Mouse (Mus musculus) embryonic facial prominence, embryonic 14.5 days (tissue): ENCODE results near the gene Gm42906. TPM values are rescaled to one million over a fixed set of nuclear protein-coding genes. Genes with fewer than 3 reads are reported as not detected.

ENCODE experiments used
- ATAC-seq: fragments of 200-750 bp; cut with Nextera tagmentation; 2 replicates; pipeline ENCODE4 v1.8.0; 2017; ENCODE audit warnings: low read depth, moderate number of reproducible peaks, moderate TSS enrichment
- DNase-seq: peaks from one replicate; pipeline ENCODE4 v3.0.0-alpha.2; 2015; ENCODE audit warnings: low spot score
- H3K27ac ChIP-seq: fragments of 300-500 bp; sonication (generic); replicated peaks from 2 replicates; pipeline ENCODE4 v1.5.1; 2014; ENCODE audit warnings: low read depth, mild to moderate bottlenecking, low read length, moderate library complexity
- H3K27me3 ChIP-seq: fragments of 300-500 bp; sonication (generic); replicated peaks from 2 replicates; pipeline ENCODE4 v1.6.1; 2014; ENCODE audit warnings: low read length; ENCODE audit not compliant: control insufficient read depth, insufficient read depth
- H3K36me3 ChIP-seq: fragments of 300-500 bp; sonication (generic); 2 replicates; pipeline ENCODE4 v1.6.1; 2014; ENCODE audit warnings: low read length, mixed read lengths; ENCODE audit not compliant: control insufficient read depth, insufficient read depth
- H3K4me1 ChIP-seq: fragments of 300-500 bp; sonication (generic); 2 replicates; pipeline ENCODE4 v1.6.1; 2014; ENCODE audit warnings: antibody characterized with exemption, low read length; ENCODE audit not compliant: control insufficient read depth, insufficient read depth
- H3K4me2 ChIP-seq: fragments of 300-500 bp; sonication (generic); 2 replicates; pipeline ENCODE4 v1.6.1; 2014; ENCODE audit warnings: low read depth, mild to moderate bottlenecking, low read length, moderate library complexity, mixed read lengths
- H3K4me3 ChIP-seq: fragments of 300-500 bp; sonication (generic); 2 replicates; pipeline ENCODE4 v1.5.1; 2014; ENCODE audit warnings: low read depth, mild to moderate bottlenecking, low read length
- H3K9ac ChIP-seq: fragments of 300-500 bp; sonication (generic); 2 replicates; pipeline ENCODE4 v1.6.1; 2014; ENCODE audit warnings: low read depth, mild to moderate bottlenecking, low read length, moderate library complexity, mixed read lengths
- H3K9me3 ChIP-seq: fragments of 300-500 bp; sonication (generic); 2 replicates; pipeline ENCODE4 v1.6.1; 2016; ENCODE audit warnings: low read length; ENCODE audit not compliant: control insufficient read depth
- WGBS: fragments of 180-500 bp; shearing (Covaris S2); extraction: QIAGEN DNeasy Blood & Tissue Kit; methylation state at CpG from one replicate; pipeline ENCODE4 v1.1.7; 2014; 5-methylcytosine and 5-hydroxymethylcytosine counted together
- polyA plus RNA-seq: library from polyadenylated mRNA; unstranded; fragments of >200 nt; fragmentation: Nextera tagmentation; extraction: Ambion mirVana; gene quantifications from 2 replicates; pipeline ENCODE4 v1.2.1, GENCODE M21; 2014

Gene Gm42906
- polyA plus RNA-seq, 1 experiment from 2014 or later = not detected

DNA sequence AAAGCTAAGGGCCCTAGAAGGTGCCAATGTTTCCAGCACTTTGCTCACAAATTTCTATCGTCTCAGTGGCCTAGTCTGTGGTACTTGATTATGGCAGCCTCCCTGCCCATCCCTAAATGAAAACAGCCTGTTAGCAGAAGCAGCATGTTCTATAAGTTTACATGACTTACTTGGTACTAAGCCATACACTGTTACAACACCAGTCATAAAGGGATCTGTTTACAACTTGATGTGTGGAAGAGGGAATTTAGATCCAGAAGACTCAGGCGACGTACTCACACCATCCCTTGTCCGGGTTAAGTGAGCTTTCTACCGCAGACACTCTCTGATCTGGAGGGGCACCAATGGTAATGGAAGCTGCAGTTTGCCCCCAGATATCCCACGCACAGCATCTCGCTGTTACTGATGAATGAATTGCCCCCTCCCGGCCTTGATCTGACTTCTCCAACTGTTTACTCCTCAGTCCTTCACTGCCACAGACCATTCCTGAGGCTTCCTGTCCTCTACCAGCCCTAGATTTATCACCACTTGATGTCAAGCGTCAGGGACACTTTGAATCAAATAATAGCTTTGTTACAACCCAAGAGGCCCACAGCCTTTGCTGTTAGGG lies 247.7 kb downstream of the Gm42906 start:
- no peaks in the 10 kb centered on the region for H3K9me3 ChIP-seq
- no peak for DNase-seq
- H3K36me3 ChIP-seq = no peaks in the 10 kb centered on the region
- peaks cover 5% of the 10 kb centered on the region; the same call in 1 of the 2 replicates for H3K4me1 ChIP-seq
- ATAC-seq = no peak
- no peak overlapping the region for H3K9ac ChIP-seq
- H3K27ac ChIP-seq = no peak overlapping the region
- H3K4me2 ChIP-seq = no peak overlapping the region
- H3K4me3 ChIP-seq = no peak overlapping the region
- no peaks in the 10 kb centered on the region for H3K27me3 ChIP-seq
- WGBS = 83% methylated on average over 9 of the region's 9 CpGs

DNA sequence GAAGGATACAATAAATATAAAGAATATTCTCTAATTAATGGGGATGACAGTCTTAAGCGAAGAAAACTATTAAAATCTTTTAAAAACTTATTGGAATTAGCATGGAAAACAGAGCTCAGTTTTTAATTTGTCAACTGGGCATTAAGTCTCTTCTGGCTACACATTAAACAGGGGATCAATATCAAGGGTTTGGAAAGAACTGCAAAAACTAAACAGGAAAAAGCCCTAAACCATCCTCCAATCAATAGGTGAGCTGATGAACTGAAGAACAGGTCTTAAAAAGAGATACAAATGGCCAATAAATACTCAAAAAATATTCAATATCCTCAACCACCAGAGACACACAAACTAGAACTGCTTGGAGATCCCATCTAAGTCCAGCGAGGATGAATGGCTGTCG lies 250.8 kb downstream of the Gm42906 start:
- Histone ChIP-seq H3K9ac (no peak overlapping the region), H3K36me3 (no peaks in the 10 kb centered on the region), H3K27ac (no peak overlapping the region), H3K4me1 (0 out of 2 replicates have a peak, but pooled peaks cover 4% of the 10 kb centered on the region), H3K27me3 (no peaks in the 10 kb centered on the region), H3K4me3 (no peak overlapping the region), H3K9me3 (no peaks in the 10 kb centered on the region), H3K4me2 (no peak overlapping the region)
- WGBS = 90% methylated on average over 3 of the region's 3 CpGs
- ATAC-seq (no peak), DNase-seq (no peak)

DNA sequence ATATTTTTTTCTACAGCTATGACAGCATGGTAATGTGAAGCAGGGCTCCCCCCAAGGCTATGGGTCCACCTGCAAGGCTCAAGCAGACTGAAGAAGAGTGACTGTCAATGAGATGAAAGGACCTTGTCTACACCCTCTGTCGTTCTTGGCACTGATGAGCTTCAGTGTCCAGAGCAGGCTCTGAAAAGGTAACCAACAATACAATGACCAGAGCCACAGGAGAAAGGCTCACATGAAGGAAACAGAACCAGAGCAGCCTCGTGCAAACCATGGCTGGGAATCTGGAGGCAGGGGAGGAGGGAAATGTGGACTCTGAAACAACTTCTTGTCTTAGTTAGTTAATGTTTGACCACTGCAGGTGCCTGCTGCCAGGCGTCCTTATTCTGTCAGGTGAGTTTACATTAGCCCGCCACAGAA lies 252.1 kb downstream of the Gm42906 start:
- ATAC-seq (no peak), DNase-seq (no peak)
- 0 out of 2 replicates have a peak, but pooled peaks cover 4% of the 10 kb centered on the region for H3K4me1 ChIP-seq
- H3K27ac ChIP-seq = no peak overlapping the region
- no peak overlapping the region for H3K9ac ChIP-seq
- H3K4me3 ChIP-seq = no peak overlapping the region
- 68% methylated on average over 4 of the region's 4 CpGs for WGBS
- no peaks in the 10 kb centered on the region for H3K27me3 ChIP-seq
- no peak overlapping the region for H3K4me2 ChIP-seq
- no peaks in the 10 kb centered on the region for H3K36me3 ChIP-seq
- no peaks in the 10 kb centered on the region for H3K9me3 ChIP-seq

DNA sequence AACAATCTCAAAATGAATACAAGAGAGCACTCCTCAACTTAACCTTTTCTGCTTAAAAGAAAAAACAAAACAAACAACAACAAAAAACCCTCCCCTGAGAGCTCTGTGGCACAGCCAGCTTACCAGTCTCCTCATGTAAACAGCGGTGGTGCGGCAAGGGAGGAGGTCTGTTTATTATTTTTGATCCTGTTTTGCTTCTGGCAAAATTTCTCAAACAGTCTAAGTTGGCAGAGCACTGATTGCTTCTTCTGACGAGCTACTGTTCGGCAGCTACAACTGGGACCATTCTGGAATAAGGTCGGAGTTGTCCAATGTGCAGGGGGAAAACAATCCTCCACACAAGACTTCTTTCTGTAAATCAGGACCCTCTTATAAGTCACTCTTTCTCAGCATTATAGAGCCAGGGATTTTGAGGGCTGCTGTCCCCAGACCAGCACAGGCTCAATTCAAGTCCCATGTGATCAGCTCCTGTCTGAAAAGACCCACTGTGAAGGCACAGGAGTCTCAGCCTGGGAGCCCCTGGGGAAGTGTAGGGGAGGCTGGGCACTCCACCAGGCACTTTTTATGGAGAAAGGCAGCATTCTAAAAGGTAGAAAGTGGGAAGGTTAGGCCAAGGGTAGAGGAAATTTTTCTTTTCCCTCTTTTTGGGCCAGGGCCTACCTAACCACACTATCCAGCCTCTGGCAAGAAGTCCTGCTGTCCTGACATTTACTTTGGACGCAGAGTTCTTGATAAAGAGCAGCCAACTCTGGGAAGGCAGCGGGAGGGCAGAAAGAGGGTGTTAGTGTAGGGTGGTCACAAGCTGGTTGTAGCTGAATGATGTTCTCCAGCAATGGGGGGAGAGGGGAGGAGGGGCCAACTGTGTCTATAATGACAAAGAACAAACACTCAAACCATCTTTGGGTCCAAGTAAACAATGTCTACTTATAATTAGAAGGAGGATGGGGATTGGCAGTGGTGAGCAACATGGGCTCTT lies 253.2 kb downstream of the Gm42906 start:
- Histone ChIP-seq H3K4me2 (no peak overlapping the region), H3K27ac (0 out of 2 replicates have a peak overlapping the region, but pooled peaks have one; percentile 11), H3K9me3 (no peaks in the 10 kb centered on the region), H3K27me3 (no peaks in the 10 kb centered on the region), H3K36me3 (no peaks in the 10 kb centered on the region), H3K4me1 (0 out of 2 replicates have a peak, but pooled peaks cover 4% of the 10 kb centered on the region), H3K4me3 (no peak overlapping the region), H3K9ac (no peak overlapping the region)
- ATAC-seq (0 out of 2 replicates have a peak, but pooled peaks have one; percentile 53), DNase-seq (no peak)
- 43% methylated on average over 7 of the region's 7 CpGs for WGBS

DNA sequence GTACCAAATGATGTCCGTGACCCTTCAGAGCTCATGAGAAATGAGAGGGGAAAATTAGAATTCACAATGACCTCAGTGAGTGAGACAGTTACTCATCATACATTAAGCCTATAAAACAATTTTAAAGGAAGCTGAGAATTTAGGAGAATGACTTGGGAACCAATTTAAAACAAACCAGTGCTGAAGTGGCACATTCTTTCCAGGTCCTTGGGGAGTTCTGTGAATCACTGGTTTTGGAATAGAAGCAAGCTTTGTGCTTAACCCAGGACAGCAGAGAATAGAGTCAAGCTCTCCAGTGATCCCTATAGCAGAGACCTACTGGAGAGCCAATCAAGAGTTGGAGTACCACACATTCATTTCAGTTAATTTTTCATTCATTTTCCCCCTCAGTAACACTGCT lies 254.2 kb downstream of the Gm42906 start:
- WGBS = 76% methylated on average over 1 of the region's 1 CpGs

DNA sequence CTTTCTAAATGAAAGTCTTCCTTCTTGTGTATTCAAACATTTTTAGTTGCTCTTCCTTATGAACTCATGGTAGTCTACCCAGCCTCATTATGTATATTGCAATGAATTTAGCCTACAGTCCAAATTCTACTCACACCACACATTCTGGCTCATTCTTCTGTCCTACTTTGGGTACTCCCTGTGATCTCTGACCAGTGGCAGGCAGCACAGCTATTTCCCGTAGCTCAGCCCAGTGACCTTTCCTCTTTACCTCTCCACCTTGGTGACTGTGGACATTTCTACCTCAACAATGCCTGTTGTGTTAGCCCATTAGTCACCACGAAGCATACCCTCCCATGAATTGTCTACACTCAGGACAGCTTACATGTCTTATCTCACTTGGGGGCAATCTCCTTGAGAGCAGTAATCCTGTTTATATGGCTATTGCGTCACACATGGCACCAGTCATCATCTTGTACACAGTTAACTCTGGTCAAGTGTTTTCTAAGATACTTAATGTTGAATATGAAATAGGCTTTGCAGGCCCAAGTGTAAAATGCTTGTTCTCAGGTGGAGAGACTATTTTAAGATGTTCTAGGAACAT lies 257.7 kb downstream of the Gm42906 start:
- no peak for DNase-seq
- WGBS = 80% methylated on average over 3 of the region's 3 CpGs
- Histone ChIP-seq H3K4me3 (no peak overlapping the region), H3K4me1 (0 out of 2 replicates have a peak, but pooled peaks cover 7% of the 10 kb centered on the region), H3K36me3 (no peaks in the 10 kb centered on the region), H3K4me2 (no peak overlapping the region), H3K9me3 (no peaks in the 10 kb centered on the region), H3K27ac (no peak overlapping the region), H3K27me3 (no peaks in the 10 kb centered on the region), H3K9ac (no peak overlapping the region)
- no peak for ATAC-seq

More for the DNA sequence above, 254.2 kb downstream of the Gm42906 start:
- DNase-seq (no peak), ATAC-seq (no peak)
- no peak overlapping the region for H3K4me3 ChIP-seq
- no peak overlapping the region for H3K27ac ChIP-seq
- H3K4me1 ChIP-seq = 0 out of 2 replicates have a peak, but pooled peaks cover 7% of the 10 kb centered on the region
- H3K27me3 ChIP-seq = no peaks in the 10 kb centered on the region
- no peak overlapping the region for H3K9ac ChIP-seq
- no peak overlapping the region for H3K4me2 ChIP-seq
- no peaks in the 10 kb centered on the region for H3K36me3 ChIP-seq
- no peaks in the 10 kb centered on the region for H3K9me3 ChIP-seq

DNA sequence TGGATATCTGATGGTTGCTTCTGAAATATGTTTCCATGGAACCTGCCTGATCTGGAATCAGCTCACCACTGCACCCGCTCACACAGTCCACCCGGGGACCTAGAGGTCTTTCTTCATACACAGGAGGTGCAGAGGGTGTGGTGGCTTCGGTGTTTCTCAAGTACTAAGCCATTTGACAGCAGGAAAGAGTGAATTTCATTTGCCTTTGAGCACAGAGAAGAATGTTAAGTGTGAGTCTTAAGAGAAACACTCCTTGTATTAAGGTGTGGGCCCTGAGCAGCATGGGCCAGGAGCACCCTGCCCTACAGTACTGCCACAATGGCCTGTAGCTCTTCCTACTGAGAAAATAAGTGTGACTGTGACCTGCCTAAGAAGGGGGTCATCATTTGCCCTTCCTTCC lies 259.8 kb downstream of the Gm42906 start:
- H3K9ac ChIP-seq = no peak overlapping the region
- H3K27me3 ChIP-seq = no peaks in the 10 kb centered on the region
- H3K4me3 ChIP-seq = no peak overlapping the region
- no peak overlapping the region for H3K27ac ChIP-seq
- ATAC-seq = no peak
- WGBS = 90% methylated on average over 3 of the region's 3 CpGs
- H3K4me1 ChIP-seq = 0 out of 2 replicates have a peak, but pooled peaks cover 3% of the 10 kb centered on the region
- H3K36me3 ChIP-seq = no peaks in the 10 kb centered on the region
- no peak for DNase-seq
- H3K4me2 ChIP-seq = no peak overlapping the region
- H3K9me3 ChIP-seq = no peaks in the 10 kb centered on the region

DNA sequence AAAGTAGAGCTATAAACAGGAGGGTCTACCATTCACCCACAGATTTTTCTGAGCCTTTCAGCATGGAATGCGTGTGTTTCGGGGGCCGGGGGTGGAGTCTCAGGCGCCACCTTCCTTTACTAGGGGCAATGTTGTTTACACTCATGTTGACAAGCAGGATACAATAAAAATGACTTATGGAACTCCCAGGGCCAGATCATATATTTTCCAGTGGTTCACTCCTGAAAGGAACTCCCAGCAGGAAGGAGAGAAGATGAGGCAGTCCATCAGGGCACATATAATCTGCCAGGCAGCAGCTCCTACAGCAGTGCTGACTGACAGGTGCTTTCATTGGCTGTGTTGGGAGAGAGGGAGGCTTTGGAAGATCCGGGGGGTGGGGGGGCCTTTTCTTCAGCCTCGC lies 260.3 kb downstream of the Gm42906 start:
- H3K27ac ChIP-seq = no peak overlapping the region
- no peak overlapping the region for H3K4me2 ChIP-seq
- WGBS = 84% methylated on average over 6 of the region's 6 CpGs
- H3K9me3 ChIP-seq = no peaks in the 10 kb centered on the region
- no peak for DNase-seq
- no peaks in the 10 kb centered on the region for H3K27me3 ChIP-seq
- 0 out of 2 replicates have a peak, but pooled peaks cover 3% of the 10 kb centered on the region for H3K4me1 ChIP-seq
- H3K36me3 ChIP-seq = no peaks in the 10 kb centered on the region
- H3K9ac ChIP-seq = no peak overlapping the region
- ATAC-seq = no peak
- no peak overlapping the region for H3K4me3 ChIP-seq
